Mouse (Mus musculus) adrenal gland, postnatal 0 days (tissue): ENCODE measurements around the gene Mef2a. TPM values are rescaled to one million over a fixed set of nuclear protein-coding genes. Genes with fewer than 3 reads are reported as not detected.

Source experiments
- polyA plus RNA-seq: library from polyadenylated mRNA; unstranded; fragments of >200 nt; fragmentation: Nextera tagmentation; extraction: Ambion mirVana; gene quantifications from 2 replicates; pipeline ENCODE4 v1.2.1, GENCODE M21; 2015

Gene Mef2a
- 17.6 and 24.9 TPM in 2 replicates for polyA plus RNA-seq

DNA sequence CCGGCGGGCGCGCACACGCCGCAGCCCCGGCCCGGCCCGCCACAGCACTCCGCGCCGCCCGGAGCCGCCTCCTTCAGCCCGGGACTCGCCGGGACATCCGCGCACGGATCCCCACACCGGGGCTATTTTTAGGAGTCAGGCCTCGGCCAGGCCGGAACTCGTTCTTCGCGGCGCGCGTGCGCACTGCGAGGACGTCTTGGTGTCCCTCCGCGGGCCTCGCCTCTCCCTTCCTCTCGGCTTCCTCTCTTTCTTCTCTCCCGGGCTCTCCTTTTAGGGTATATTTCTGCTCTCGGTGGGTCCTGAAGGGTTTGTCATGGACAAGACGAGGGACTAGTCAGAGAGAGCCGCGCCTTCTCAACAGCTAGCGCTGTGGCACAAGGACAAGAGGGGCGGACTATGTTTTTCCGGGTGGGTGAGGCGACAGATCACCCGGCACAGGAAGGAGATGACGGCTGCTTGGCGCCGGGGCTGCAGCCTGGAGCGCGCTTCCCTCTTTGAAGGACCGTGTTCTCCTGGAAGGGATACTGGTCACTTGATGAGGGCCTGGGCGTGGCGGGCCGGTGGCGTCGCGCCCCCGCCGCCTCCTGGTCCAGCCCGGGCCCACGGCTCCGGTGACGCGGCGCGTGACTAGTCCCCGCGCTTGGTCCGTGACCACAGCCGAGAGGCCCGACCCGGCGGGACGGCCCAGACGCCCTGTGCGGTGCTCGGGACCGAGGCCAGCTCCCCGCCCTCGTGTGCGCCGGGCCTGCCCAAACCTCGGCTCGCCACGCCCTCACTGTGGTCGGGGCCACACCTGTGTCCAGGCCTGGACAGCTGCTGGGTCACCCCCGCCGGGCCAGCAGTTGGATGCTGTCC is at the start of gene Mef2a:
Mef2a (minus strand) TSS at position 130 of the 855 bp plus-strand sequence.

DNA sequence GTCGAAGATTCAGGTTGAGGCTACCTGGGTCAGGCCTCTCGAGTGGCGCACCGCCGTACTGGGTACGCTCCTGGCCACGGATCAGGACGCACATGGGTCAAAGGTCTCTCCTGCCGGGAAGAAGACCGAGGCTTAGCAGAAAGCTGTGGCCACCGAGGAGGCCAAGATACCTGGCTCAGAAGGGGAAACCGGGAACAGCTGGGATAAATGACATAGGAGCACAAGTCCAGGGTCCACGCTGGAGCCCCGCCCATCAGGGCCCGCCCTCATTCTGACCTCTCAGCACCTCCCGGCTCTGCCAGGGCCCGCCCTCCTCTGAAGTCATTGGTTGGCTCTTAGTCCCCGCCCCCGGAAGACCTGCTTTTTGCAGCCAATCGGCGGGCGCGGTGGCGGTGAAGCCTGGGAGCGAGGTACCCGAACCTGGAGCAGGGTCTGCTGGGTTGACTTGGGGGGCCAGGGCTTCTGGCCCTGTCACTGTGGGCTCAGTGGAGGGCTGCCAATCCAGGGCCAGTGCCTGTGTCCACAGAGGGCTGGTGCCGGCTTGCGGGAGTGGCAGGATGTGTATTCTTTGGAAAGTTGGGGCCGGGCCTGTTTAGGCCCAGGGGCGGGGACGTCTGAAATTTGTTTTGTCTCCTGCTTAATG is 150.3 kb downstream of the Mef2a start, which contains the start of gene Lysmd4:
Lysmd4 (plus strand) TSS at position 325 of the 643 bp plus-strand sequence.

Other genes with a start within 250 kb of the Mef2a start
- 15.7 and 18.3 TPM in 2 replicates for gene Lysmd4, start 150.3 kb downstream of the Mef2a start, polyA plus RNA-seq